Mouse (Mus musculus) limb, embryonic 10.5 days (tissue): ENCODE measurements around the gene Znrf2. TPM values are rescaled to one million over a fixed set of nuclear protein-coding genes. Genes with fewer than 3 reads are reported as not detected.

ENCODE experiments used
- DNase-seq: peaks from one replicate; pipeline ENCODE4 v3.0.0-alpha.2; 2017; ENCODE audit warnings: low spot score
- H3K27ac ChIP-seq: fragments of 300-500 bp; sonication (generic); 2 replicates; pipeline ENCODE4 v1.5.1; 2016; ENCODE audit warnings: mild to moderate bottlenecking
- H3K27me3 ChIP-seq: fragments of 300-500 bp; sonication (generic); 2 replicates; pipeline ENCODE4 v1.6.1; 2016; ENCODE audit warnings: low read depth, mild to moderate bottlenecking; ENCODE audit not compliant: poor library complexity, severe bottlenecking
- H3K36me3 ChIP-seq: fragments of 300-500 bp; sonication (generic); 2 replicates; pipeline ENCODE4 v1.6.1; 2016; ENCODE audit warnings: mild to moderate bottlenecking, moderate library complexity
- H3K4me1 ChIP-seq: fragments of 300-500 bp; sonication (generic); 2 replicates; pipeline ENCODE4 v1.6.1; 2016
- H3K4me3 ChIP-seq: fragments of 300-500 bp; sonication (generic); 2 replicates; pipeline ENCODE4 v1.5.1; 2016; ENCODE audit warnings: mild to moderate bottlenecking, moderate library complexity
- H3K9me3 ChIP-seq: fragments of 300-500 bp; sonication (generic); replicated peaks from 2 replicates; pipeline ENCODE4 v1.6.1; 2016; ENCODE audit warnings: mild to moderate bottlenecking
- WGBS: fragments of 180-500 bp; shearing (Covaris S2); methylation state at CpG from one replicate; pipeline ENCODE4 v1.1.7; 2016; 5-methylcytosine and 5-hydroxymethylcytosine counted together
- polyA plus RNA-seq: library from polyadenylated mRNA; unstranded; fragments of >200 nt; fragmentation: Nextera tagmentation; extraction: Ambion mirVana; gene quantifications from 2 replicates; pipeline ENCODE4 v1.2.1, GENCODE M21; 2016

The Znrf2 gene
- polyA plus RNA-seq = 2.0 and 2.3 TPM in 2 replicates

GRCm38 (mm10) chr6:54816388-54817065 is at the start of gene Znrf2:
Gene Znrf2, plus strand, starts transcription at chr6:54816916.
- H3K9me3 ChIP-seq = no peaks in the 10 kb centered on the region
- H3K4me3 ChIP-seq = peak within 1 kb of the TSS; percentile 80
- H3K27ac ChIP-seq = peak within 1 kb of the TSS; percentile 94
- DNase-seq = peak; percentile 97
- no peaks in the 10 kb centered on the region for H3K27me3 ChIP-seq
- WGBS = 3% methylated on average over 87 of the region's 88 CpGs
- peaks cover 34% of the 10 kb centered on the region for H3K4me1 ChIP-seq
- no peaks in the 10 kb centered on the region for H3K36me3 ChIP-seq

DNA sequence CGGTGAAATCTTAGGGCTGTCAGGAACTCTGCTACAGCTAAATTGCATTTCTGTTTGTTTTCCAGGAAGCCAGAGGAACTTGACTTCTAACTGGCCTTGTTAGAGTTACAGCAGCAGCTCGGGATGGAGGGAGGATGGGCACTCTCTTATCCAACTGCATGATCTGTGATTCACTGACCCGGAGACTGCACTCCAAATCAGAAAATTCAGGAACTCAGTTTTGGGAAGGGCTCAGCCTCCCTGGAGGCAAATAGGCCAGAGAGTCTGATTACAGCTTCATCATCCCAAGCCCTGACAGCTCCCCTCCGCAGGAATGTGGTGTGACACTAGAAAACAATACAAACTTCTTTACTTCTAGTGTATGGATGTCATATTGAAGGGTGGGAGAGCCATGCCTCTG is 49.0 kb upstream of the Znrf2 start:
- no peaks in the 10 kb centered on the region for H3K36me3 ChIP-seq
- no peaks in the 10 kb centered on the region for H3K9me3 ChIP-seq
- no peak overlapping the region for H3K4me3 ChIP-seq
- 49% methylated on average over 4 of the region's 4 CpGs for WGBS
- 0 out of 2 replicates have a peak, but pooled peaks cover 2% of the 10 kb centered on the region for H3K27me3 ChIP-seq
- no peaks in the 10 kb centered on the region for H3K4me1 ChIP-seq
- H3K27ac ChIP-seq = no peak overlapping the region
- no peak for DNase-seq

- no peak for DNase-seq
- Histone ChIP-seq H3K9me3 (no peaks in the 10 kb centered on the region), H3K27me3 (no peaks in the 10 kb centered on the region), H3K4me3 (no peak overlapping the region), H3K4me1 (no peaks in the 10 kb centered on the region), H3K27ac (no peak overlapping the region), H3K36me3 (no peaks in the 10 kb centered on the region)
- WGBS = 92% methylated on average over 4 of the region's 4 CpGs
These were observed 46.0 kb upstream of the Znrf2 start for GRCm38 (mm10) chr6:54770766-54771165.

DNA sequence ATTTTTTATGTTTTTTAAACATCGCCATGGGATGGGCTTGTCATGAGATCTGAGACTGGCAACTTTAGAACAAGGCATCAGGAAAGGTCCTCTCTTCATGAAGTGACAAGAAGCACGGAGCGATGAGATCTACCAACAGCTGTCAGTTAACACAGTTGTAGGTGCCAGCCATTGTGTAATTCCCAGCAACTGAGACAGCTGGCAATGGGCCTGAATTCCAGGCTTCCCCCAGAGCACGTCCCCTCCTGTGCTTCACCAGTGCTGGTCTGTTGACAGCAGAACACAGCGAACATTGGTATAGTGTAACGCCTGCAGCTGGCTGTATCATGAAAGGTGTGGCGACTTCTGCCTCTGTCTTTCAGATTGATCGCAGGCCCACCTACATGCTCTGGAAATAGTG is 45.5 kb upstream of the Znrf2 start:
- DNase-seq = no peak
- Histone ChIP-seq H3K4me1 (no peaks in the 10 kb centered on the region), H3K36me3 (no peaks in the 10 kb centered on the region), H3K27me3 (no peaks in the 10 kb centered on the region), H3K4me3 (no peak overlapping the region), H3K27ac (no peak overlapping the region), H3K9me3 (no peaks in the 10 kb centered on the region)
- WGBS = 90% methylated on average over 8 of the region's 8 CpGs

DNA sequence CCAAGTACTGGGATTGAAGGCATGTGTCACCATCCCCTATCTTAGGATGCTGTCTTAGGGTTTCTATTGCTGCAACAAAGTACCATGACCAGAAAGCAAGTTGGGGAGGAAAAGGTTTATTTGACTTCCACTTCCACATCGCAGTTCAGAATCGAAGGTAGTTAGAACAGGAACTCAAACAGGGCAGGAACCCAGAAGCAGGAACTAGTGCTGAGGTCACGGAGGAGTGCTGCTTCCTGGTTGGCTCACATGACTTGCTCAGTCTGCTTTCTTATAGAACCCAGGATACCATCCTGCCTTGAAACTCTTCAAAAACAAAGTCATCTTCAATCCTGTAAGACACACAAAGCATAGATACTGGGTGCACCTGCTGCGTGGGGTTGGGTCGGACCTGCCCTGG is 44.6 kb upstream of the Znrf2 start:
- Histone ChIP-seq H3K4me1 (no peaks in the 10 kb centered on the region), H3K27me3 (no peaks in the 10 kb centered on the region), H3K9me3 (no peaks in the 10 kb centered on the region), H3K27ac (no peak overlapping the region), H3K36me3 (no peaks in the 10 kb centered on the region), H3K4me3 (no peak overlapping the region)
- DNase-seq = no peak
- WGBS = 97% methylated on average over 5 of the region's 5 CpGs

- no peak overlapping the region for H3K4me3 ChIP-seq
- H3K36me3 ChIP-seq = no peaks in the 10 kb centered on the region
- no peaks in the 10 kb centered on the region for H3K27me3 ChIP-seq
- H3K4me1 ChIP-seq = no peaks in the 10 kb centered on the region
- H3K9me3 ChIP-seq = no peaks in the 10 kb centered on the region
- no peak overlapping the region for H3K27ac ChIP-seq
- no peak for DNase-seq
These were observed 41.0 kb upstream of the Znrf2 start for GRCm38 (mm10) chr6:54775739-54776138.

DNA sequence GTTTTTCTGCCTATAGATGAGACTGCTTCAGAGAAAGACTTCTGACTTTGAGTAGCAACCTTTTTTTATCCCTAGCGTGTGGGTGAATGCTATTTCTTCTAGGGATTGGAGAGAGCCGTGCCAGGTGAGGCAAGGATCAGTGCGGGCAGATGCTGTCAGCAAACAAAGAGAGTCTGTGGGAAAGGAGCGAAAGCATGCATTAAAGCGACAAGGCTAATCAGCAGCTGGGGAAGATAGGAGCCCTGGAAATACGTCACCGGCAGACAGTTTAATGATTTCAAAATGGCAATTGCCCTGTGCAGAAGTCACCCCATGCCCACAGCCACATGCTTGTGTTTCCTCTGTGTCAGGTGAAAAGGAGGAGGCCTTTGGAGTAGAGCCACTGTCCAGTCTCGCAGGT is 39.1 kb upstream of the Znrf2 start:
- no peak overlapping the region for H3K4me3 ChIP-seq
- no peaks in the 10 kb centered on the region for H3K4me1 ChIP-seq
- H3K27me3 ChIP-seq = no peaks in the 10 kb centered on the region
- H3K36me3 ChIP-seq = no peaks in the 10 kb centered on the region
- DNase-seq = no peak
- no peak overlapping the region for H3K27ac ChIP-seq
- H3K9me3 ChIP-seq = no peaks in the 10 kb centered on the region
- WGBS = 51% methylated on average over 8 of the region's 8 CpGs

- no peak for DNase-seq
- WGBS = 92% methylated on average over 5 of the region's 5 CpGs
- no peaks in the 10 kb centered on the region for H3K9me3 ChIP-seq
- H3K27me3 ChIP-seq = no peaks in the 10 kb centered on the region
- no peak overlapping the region for H3K4me3 ChIP-seq
- H3K27ac ChIP-seq = no peak overlapping the region
- H3K4me1 ChIP-seq = no peaks in the 10 kb centered on the region
- H3K36me3 ChIP-seq = no peaks in the 10 kb centered on the region
These were observed 36.7 kb upstream of the Znrf2 start for GRCm38 (mm10) chr6:54779968-54780367.

GRCm38 (mm10) chr6:54780569-54781304 is 36.0 kb upstream of the Znrf2 start:
- Histone ChIP-seq H3K27ac (no peak overlapping the region), H3K4me3 (no peak overlapping the region), H3K27me3 (no peaks in the 10 kb centered on the region), H3K36me3 (no peaks in the 10 kb centered on the region), H3K9me3 (no peaks in the 10 kb centered on the region), H3K4me1 (0 out of 2 replicates have a peak, but pooled peaks cover 3% of the 10 kb centered on the region)
- DNase-seq = no peak
- 85% methylated on average over 5 of the region's 5 CpGs for WGBS

GRCm38 (mm10) chr6:54781881-54782280 is 34.8 kb upstream of the Znrf2 start:
- no peak for DNase-seq
- Histone ChIP-seq H3K27me3 (no peaks in the 10 kb centered on the region), H3K4me3 (no peak overlapping the region), H3K36me3 (no peaks in the 10 kb centered on the region), H3K27ac (no peak overlapping the region), H3K9me3 (no peaks in the 10 kb centered on the region), H3K4me1 (0 out of 2 replicates have a peak, but pooled peaks cover 3% of the 10 kb centered on the region)
- WGBS = 82% methylated on average over 6 of the region's 6 CpGs

- 72% methylated on average over 5 of the region's 5 CpGs for WGBS
- Histone ChIP-seq H3K4me1 (0 out of 2 replicates have a peak, but pooled peaks cover 3% of the 10 kb centered on the region), H3K9me3 (no peaks in the 10 kb centered on the region), H3K36me3 (no peaks in the 10 kb centered on the region), H3K27ac (no peak overlapping the region), H3K27me3 (no peaks in the 10 kb centered on the region), H3K4me3 (no peak overlapping the region)
- no peak for DNase-seq
These were observed 31.5 kb upstream of the Znrf2 start for GRCm38 (mm10) chr6:54785098-54785730.

GRCm38 (mm10) chr6:54786766-54787165 is 29.9 kb upstream of the Znrf2 start:
- Histone ChIP-seq H3K36me3 (no peaks in the 10 kb centered on the region), H3K27me3 (no peaks in the 10 kb centered on the region), H3K4me1 (0 out of 2 replicates have a peak, but pooled peaks cover 3% of the 10 kb centered on the region), H3K4me3 (no peak overlapping the region), H3K27ac (no peak overlapping the region), H3K9me3 (no peaks in the 10 kb centered on the region)
- 95% methylated on average over 5 of the region's 5 CpGs for WGBS
- DNase-seq = no peak

DNA sequence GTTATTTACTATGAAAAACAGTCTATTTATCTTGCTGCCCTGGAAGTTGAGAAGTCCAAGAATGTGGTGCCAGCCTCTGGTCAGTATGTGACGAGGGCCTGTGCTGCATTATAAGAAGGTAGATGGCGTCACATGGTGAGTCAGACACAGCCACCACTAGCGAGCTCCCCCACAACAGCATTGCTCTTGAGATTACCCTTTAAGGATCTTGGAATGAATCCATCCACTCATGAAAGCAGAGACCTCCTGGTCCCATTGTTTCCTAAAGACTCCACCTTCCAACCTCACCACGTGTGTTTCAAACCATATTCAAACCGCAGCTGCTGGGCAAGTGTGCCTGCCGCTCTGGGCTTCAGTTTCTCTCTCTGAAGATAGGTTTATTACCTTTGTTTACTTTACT is 28.2 kb upstream of the Znrf2 start:
- 84% methylated on average over 6 of the region's 6 CpGs for WGBS
- no peak overlapping the region for H3K4me3 ChIP-seq
- no peaks in the 10 kb centered on the region for H3K9me3 ChIP-seq
- no peaks in the 10 kb centered on the region for H3K27me3 ChIP-seq
- 0 out of 2 replicates have a peak, but pooled peaks cover 3% of the 10 kb centered on the region for H3K4me1 ChIP-seq
- no peak for DNase-seq
- H3K36me3 ChIP-seq = no peaks in the 10 kb centered on the region
- no peak overlapping the region for H3K27ac ChIP-seq
